Mouse (Mus musculus): ENCODE results near the gene Scamp2. TPM values are rescaled to one million over a fixed set of nuclear protein-coding genes. Genes with fewer than 3 reads are reported as not detected.

Gene Scamp2
- total RNA-seq, 2 experiments from 2014 or later, result 63.4 to 72.2 TPM

DNA sequence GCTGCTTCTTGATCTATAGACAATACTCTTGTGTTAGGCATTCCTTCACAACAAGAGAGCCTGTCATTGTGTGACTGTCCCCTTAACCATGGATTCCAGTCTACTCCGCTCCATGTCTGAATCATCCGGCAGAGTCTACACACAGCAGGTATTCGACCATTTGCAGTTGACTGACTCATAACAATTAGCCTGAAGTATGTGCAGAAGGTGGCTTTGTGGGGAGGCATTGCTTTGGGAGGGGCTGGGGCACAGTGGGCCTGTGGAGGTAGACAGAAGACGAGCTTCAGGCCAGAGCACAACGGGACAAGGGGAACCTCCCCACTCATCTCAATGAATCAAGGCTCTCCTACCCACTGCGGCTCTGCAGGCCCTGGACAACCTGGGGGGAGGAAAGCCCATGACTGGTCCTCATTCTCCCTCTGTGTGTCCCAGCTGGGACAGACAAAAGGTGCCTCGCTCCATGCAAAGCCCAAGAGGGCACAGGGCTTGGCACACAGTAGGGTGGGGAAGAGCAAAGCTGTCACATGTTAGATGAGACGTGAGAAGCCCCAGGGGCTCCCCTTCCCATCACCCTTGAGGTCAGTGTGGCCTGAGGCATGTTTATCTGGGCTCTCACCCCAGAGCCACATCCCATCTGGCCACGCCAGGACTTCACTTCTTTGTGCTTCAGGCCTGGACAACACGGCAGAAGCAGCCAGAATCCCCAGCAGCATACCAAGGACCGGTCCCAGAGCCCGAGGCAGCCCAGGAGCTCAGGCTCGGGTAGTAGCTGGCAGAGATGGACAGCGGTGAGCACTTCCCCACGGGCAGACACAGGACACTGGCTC is 65.1 kb downstream of the Scamp2 start:
- DNase-seq (ENCODE audit: low spot score in 2 of 2), result no peak

DNA sequence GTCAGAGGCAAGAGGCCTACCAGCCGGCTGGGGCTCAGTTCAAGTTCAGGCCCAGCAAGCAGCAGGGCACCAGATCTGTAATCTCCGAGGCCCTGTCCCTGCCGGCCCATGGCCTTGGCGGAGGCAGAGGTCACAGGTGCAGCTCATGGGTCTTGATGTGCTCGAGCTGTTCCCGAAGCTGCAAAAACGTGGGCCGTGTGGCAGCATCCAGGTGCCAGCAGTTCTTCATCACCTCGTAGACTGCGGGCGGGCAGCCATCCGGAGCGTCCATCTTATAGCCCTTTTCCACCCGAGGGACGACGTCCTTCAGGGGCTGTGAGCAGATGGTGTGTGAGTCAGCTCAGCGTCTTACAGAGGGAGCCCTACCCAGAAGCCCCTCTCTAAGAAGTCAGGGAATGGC is 66.4 kb downstream of the Scamp2 start:
- DNase-seq (ENCODE audit: low spot score in 2 of 2), result no peak

- DNase-seq (ENCODE audit: low spot score in 2 of 2), result no peak
Observed at GRCm38 (mm10) chr9:57627892-57628291, 67.1 kb downstream of the Scamp2 start.

- DNase-seq (ENCODE audit: low spot score in 2 of 2), result no peak
Observed at GRCm38 (mm10) chr9:57628717-57629116, 68.0 kb downstream of the Scamp2 start.

GRCm38 (mm10) chr9:57629118-57629874 is 68.6 kb downstream of the Scamp2 start:
- peak; percentile 70 to 74 for DNase-seq (ENCODE audit: low spot score in 2 of 2)

DNA sequence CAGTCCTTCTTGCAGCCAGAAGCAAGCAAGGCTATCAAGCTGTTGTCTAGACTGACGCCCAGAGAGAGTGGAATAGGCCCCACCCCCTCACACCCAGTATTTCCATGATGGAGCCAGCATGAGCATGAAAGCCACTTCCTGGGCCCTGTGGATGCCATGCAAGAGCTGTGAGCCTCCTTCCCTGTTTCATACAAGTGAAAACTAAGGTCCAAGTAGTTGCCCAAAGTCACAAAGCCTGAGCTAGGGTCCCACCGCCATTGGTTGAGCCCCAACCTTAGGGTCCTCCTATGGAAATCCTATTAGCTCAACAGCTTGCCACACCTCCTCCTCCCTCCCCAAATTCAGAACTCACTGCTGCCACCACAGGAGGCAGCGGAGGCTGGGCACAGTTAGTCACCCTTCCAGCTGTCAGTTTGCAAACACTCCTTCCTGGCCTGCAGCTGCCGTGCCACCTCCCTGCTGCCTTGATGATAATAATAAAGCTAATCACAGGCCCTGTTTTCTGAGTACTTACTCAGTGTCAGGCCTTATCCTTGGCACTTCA is 72.8 kb downstream of the Scamp2 start:
- DNase-seq (ENCODE audit: low spot score in 2 of 2), result no peak

GRCm38 (mm10) chr9:57637272-57637671 is 76.5 kb downstream of the Scamp2 start:
- DNase-seq (ENCODE audit: low spot score in 2 of 2), result no peak

GRCm38 (mm10) chr9:57637741-57638322 is 77.1 kb downstream of the Scamp2 start:
- DNase-seq (ENCODE audit: low spot score in 2 of 2), result no peak

Other genes starting within 250 kb of the Scamp2 start
- 10 to 100 TPM; 22.4 to 25.1 TPM for gene Ppcdc, start 120.8 kb upstream of the Scamp2 start, total RNA-seq (2021)
- 10 to 100 TPM; 27.7 to 29.8 TPM for gene Scamp5, start 92.9 kb upstream of the Scamp2 start, total RNA-seq (2021)
- 1 to 10 TPM; 6.2 to 6.9 TPM for gene Rpp25, start 56.9 kb upstream of the Scamp2 start, total RNA-seq (2021)
- gene Cox5a, start 39.7 kb upstream of the Scamp2 start, total RNA-seq (2021), result 100 to 1,000 TPM; 381 to 426 TPM
- gene Fam219b, start 23.4 kb upstream of the Scamp2 start, total RNA-seq (2021), result 10 to 100 TPM; 23.5 to 27.3 TPM
- gene Mpi, start 8.2 kb upstream of the Scamp2 start, total RNA-seq (2021), result 10 to 100 TPM; 50.7 to 55.7 TPM
- gene Ulk3, start 28.5 kb downstream of the Scamp2 start, total RNA-seq (2021), result 10 to 100 TPM; 23.4 to 29.2 TPM
- gene Cplx3, start 45.3 kb downstream of the Scamp2 start, total RNA-seq (2021), result not detected
- not detected for gene Lman1l, start 59.8 kb downstream of the Scamp2 start, total RNA-seq (2021)
- gene Csk, start 92.7 kb downstream of the Scamp2 start, total RNA-seq (2021), result 10 to 100 TPM; 91.3 to 92.4 TPM
- 1 to 10 TPM in 1 of 2 experiments, not detected in 1; 8.7 TPM for gene Cyp1a2, start 122.8 kb downstream of the Scamp2 start, total RNA-seq (2021)
- under 1 TPM in 1 of 2 experiments, not detected in 1; 0.31 TPM for gene Cyp1a1, start 127.0 kb downstream of the Scamp2 start, total RNA-seq (2021)
- 10 to 100 TPM; 19.0 to 20.4 TPM for gene Edc3, start 147.6 kb downstream of the Scamp2 start, total RNA-seq (2021)
- gene Clk3, start 204.9 kb downstream of the Scamp2 start, total RNA-seq (2021), result 10 to 100 TPM; 72.6 to 82.5 TPM